Mouse (Mus musculus) kidney, postnatal 25 days (tissue): Measurements from ENCODE around the gene Mysm1.
A peak's percentile ranks its signal among the peaks of the same experiment; 100 is the strongest.

Experiments used
- DNase-seq, 2 experiments: peaks; one replicate each; pipeline ENCODE4 v3.0.0; 2021; ENCODE audit warnings: mixed read lengths in 2 of 2

The Mysm1 gene

DNA sequence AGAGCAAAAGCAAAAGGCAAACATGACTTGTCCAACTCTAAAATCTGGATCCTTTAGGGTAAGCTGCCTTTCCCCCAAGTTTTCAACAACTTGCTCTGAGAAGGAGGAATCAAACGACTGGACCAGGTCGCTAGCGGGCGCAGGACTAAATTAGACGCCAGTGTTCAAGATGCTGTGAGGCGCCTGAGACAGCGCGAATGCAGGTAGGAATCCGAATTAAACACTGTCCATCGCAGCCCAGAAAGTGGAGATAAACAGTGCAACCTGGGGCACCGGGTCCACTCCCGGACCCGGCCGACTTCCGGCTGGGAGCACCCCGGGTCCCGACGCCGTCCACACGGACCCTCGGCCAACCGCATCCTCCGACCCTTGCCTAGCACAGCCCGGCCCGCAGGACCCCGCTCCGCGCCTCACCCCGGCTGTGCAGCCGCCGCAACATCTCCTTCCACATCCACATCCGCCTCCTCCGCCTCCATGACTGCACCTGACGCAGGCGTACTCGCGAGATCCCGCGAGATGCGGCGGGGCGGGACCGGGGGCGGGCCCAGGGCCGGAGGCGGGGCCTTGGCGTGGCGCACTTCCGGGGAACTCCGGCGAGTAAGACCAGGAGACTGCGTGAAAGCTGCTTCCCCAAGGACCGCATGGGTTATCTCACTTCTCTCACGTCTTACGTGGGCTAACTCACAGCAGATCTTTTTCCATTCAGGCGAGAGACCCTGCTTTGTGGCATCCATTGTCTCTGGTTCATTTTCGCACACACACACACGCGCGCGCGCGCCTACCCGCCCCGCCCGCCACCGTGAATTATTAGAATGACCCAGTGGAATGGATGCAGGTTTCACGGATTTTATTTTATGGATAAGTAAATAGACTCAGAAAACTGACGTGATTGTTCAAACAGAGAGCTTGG lies at the start of gene Mysm1:
TSS of gene Mysm1 (minus strand) at position 511 of the 910 bp plus-strand sequence.
- DNase-seq: peak; percentile 91 to 95

DNA sequence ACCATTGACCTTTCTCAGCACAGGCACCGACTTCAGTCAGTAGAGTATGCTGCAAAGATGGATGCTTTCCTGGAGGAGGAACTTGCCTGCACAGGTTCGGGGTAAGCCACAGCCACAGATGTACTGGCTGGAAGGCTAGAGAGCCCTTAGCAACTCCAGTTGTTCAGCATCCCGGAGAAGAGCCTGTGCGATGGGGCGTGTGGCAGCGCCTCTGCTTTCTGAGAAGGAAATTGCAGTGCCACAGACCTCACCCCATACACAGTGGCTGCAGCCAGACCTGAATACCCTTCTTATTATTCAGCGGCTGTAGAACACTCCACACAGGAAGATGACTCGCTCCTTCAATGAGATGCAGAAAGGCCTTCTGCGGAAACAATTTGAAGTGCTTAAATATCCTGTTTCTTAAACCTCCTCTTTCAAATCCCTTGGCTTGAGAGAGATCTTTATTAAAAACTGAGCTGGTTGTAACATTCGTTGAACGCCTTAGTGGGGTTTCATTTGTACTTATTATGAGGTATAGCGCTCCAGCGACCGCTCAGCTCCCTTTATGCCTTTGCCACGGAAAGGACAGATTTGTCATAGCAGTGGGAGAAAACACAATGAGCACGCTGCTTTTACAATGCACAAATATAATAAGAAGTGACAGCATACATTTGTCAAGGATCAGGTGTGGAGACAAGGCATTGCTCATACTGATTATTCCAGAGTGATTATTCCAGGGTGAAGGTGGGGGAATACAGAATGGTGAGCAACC lies 47.1 kb upstream of the Mysm1 start:
- DNase-seq: no peak

DNA sequence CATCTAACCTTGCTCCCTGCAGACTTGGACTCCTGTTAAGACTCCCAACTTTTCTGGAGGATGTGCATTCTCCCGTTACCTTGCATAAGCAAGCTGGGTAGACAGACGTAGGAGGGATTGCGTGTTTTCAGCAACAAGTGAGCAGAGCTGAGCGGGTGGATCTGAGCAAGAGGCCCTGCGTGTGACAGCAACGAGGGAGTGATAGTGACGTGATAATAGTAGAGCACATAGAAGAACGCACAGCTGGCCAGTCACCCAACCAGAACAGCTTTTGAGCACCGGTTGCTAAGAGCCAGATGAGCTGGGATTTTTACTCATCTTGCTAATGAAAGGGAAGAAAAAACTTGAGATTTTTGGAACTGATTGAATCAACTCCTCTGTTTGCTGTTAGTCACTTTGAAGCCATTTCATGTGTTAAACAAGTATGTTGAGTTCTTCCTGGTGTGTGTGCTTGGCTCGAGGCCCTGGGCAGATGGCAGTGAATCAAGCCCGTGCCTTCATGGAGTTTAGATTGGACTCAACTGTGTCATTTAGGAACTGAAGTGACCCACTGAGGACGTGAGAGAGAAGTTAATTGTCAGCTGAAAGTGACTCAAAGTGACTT lies 44.6 kb upstream of the Mysm1 start:
- DNase-seq: no peak

DNA sequence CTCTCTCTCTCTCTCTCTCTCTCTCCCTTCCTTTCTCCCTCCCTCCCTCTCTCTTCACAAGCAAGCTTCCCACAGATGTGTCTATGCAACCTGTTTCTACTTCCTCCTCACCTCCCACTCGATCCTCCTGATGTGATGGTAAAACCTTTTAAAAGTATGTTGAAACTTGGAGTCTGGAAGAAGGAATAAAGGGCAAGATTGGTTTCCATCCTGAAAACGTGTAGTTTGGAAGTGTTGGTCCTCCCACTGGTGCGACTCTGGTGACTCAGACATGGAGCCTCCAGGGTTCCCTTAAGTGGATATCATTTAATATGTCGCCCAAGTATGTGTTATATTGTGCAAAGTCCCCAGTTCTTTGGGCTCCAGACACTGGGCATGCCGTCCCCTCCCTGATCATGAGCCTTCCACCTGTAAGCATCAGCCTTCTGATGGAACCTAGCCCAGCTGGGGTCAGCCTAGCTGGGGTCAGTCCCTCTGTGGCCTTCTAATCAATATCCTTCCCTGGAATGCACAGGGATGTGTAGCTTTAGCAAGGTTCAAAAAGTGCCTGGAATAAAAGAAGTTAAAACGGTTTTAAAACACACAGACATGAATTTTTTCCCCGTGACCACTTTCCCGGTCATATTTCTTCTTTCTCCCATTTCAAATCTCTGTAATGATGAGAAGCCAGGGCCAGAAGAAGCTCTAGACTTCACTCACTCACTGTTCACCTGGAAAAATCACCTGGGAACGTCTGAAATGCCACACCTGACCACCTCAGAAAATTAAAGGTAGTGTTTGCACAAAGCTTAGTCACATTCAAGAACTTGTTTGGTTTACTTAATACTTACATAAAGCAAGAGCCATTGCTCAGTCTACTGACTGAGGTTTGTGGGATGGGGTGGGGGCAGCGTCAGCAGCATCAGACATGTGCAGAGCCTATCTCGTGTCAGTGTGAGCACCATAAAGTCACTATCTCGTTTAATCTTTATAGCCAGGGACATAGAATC lies 43.0 kb upstream of the Mysm1 start:
- DNase-seq: no peak

DNA sequence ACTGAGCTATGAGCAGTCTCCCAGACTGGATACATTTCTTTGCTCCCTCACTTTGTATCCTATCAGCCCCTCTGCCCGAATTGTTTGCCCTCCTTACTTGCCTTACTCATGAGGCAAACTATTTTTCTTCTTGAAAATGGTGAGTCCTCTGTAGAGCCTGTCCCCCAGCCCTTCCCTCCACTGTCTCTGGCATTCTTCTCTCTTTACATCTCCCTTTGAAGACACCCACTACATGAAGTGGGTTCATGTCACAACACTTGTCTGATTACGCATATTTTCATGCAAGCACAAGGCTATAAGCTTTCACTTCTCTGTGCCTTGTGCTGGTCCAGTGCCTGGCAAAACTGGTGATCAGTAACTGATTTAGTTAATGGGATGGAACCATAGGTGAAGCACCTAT lies 41.3 kb upstream of the Mysm1 start:
- DNase-seq: no peak

DNA sequence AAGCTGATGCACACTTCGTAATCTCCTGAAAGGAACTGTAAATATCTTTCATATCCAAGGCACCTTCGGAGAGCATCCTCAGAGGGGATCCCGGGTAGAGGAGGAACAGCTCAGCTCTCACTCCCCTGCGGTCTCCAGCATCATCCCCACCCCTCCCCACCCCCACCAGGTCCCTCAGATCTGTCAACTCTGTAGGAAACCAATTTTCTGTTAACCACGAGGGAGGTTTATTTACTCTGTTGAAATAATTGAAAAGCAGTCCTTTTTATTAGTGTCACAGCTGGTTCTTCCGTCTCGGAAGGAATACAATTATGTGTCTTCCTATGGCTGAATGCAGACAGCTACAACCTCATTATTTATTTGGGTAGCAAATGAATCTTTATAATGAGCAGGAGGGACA lies 39.3 kb upstream of the Mysm1 start:
- DNase-seq: no peak

DNA sequence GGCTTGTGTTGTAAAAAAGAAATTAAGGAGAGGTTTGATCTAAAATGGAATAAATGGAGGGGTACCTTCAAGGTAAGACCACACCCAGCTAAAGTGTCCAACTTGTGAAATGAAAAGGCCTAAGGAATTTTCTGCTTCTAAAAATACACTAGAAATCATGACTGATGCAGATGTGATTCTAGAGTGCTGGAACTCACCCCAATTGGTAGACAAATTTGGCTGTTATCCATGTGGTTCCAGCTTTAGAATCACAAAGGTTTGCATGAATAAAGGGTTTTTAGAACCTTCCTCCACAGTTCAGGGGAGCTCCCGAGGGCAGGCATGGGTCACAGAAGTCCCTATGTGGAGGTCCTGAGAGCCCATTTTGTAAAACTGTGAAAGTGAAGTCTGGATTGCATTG lies 33.8 kb upstream of the Mysm1 start:
- DNase-seq: no peak

DNA sequence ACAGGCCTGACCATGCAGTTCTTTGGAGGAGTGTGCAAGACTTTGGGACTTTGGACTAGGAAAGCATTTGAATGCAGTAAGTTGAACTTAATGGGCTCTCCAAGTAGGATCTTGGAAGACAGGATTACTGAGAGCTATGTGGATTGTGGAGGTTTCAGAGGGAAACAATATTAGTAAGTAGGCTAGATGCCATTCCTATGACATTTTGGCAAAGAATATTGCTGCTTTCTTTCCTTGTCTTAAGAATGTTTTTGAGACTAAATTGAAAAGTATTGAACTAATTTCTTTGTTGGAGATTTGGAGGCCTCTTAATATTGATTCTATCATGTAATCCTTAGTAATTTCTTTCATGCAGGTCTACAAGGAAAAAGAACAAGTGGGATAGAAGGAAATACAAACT lies 33.4 kb upstream of the Mysm1 start:
- no peak for DNase-seq

DNA sequence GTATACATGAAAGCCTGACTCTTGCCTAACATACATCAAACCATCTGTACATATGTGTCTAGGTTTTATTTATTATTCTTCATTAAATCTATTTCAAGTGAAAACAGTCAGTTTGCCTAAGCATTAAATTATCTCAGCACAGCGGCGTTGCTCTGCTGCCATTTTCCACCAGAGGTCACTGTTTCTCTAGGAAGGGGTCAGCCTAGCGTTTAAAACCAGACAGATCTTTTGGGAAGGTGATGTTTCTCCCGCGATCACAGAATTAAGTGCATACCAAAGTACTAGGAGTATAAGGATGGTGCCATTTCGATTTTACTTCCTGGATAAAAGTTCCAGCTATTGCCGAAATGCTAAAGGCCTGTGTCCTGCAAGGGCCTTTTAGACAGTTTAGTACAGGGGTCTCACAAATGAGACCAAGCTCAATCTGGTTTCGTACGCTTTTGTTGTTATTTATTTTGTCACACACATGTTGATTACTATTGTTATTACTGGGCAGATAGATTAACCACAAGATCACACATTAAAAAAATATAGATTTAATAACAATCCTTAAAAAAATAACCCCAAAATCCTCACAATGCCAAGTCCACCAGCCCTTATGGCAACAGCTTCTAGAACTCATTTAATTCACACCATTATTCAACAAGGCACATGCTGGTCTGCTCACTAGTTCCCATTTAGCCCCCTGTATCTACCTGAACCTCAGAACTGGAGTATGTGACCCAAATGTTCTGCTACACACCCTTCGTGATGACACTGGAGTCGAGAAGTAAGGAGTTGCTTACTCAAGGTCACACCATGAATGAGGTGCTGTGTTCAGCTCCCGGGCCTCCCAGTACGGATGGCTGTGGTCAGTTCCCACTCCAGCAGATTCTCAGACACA lies 29.5 kb upstream of the Mysm1 start:
- DNase-seq: peak; percentile 52 to 80

DNA sequence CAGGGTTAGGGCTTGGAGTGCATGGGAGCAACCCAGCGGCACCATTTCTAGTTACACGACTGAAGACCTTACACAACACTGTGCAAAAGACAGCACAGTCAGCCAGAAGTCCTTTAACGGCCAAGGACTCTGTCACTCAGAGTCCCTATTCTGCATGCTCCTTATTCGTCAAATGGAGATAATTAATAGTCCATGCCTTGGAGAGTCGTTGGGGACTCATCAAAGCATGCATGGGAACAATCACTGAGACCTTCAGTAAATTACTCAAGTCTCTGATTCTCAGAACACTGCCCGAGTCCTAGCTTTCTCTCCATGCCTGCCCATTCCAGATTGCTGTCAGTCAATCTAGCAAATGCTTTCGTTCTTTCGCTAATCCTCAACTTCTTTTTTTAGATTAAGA lies 28.9 kb upstream of the Mysm1 start:
- DNase-seq: no peak

DNA sequence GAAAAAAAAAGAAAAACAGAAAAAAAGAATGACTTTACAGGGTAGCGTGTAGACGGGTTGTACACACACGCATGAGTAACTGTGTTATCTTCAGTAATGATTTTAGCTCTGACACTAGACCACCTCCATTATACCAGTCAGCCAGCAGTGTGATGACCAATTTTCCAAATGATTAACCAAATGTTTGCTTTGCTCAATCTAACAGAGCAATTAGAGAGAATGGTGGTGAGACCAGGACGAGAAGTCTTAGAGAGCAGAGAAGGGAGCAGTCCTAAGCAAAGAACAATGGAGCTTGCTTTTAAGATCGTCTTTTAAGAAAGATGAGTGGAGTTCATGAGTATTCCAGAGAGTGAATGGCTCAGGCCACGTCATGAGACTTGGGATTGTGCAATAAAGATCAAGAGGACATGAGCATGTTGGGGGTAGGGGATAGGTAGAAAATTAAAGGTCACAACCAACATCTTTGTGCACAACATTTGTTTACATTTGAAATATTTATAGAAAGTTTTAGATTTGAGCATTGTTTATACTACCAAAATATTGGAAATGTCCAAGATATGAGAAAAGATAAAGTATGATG lies 26.4 kb upstream of the Mysm1 start:
- DNase-seq: no peak

DNA sequence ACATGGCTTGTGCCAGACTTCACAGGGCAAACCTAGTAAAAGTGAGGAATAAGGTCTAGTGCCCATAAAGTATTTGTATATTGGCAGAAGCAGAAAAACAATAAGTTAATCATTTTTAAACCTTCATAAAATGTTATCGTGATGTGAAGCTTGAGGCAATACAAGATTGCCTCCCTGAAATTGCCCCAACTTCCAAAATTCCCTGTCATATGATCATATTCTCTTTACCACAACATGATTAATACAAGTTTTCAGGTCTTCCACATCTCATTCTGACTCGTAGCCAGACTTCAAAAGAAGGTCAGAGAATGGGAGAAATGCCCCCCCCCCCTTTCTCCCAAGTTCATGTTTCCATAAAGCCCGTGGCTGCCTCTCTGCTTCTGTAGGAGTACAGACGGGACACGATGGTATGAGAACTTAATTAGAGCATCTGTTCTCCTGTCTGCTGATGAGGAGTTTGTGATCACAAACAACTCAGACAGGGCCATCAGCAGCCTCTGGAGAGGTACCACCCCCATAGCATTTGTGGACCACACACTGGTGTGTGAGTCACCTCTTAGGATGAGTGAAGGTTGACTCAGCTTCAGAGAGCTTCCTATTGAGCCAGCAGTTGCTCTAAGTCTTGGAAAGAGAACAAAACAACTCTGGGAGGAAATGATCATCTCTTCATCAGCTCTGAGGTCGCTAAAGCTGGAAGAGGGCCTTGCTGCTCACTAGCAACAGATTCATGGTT lies 22.3 kb upstream of the Mysm1 start:
- DNase-seq: no peak

DNA sequence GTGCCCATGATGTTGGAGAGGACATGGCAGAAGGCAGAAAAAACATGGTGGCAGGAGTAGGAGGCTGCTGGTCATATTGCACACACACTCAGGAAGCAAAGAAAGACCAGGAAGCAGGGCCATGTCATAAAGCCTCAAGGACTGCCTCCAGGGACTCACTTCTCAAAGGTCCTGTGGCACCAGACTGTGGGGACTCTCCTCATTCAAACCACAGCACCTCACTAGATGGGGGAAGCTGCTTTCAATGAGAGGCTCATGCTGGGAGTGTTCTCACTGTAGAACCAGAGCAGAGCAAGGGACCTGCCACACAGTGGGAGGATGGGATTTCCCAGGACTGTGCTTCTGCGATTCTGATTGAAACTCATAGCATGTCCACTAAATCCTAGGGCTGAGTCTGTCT lies 21.2 kb upstream of the Mysm1 start:
- DNase-seq: no peak

DNA sequence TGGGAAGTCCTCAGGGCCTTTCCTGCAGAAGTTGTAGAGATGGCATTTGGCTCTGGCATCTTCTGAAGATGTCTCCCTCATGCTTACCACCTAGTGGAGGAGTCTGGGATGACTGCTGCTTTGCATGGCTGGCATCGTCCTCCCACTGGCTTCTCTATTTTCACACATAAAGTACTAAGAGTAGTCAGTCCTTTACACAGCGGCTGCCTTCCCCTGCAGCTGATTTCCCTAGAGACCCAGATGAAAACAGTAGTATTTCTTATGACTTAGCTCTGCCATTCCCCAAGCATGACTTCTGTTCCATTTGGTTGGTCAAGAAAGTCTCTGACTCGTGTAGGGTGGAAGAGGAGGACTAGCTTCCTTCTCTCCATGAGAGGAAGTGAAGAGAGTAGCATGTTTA lies 20.3 kb upstream of the Mysm1 start:
- peak in 1 of 2 experiments; percentile 28 for DNase-seq

DNA sequence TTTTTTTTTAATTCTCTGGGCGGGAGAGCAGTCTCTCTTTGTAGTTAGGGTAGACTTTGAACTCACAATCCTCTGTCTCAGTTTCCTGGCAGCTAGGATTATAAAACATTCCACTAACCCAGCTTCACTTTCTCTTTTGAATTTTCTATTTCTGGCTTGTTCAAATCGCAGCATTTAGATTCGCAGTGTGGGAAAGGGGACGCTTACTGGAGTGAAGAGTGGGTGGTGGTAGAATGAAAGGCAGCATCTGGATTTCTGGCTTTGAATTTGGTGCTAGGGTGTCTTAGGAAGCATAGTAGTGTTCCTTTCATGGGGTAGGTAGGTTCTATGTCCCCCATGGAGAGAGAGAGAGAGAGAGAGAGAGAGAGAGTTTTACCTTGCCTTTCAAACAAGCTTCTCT lies 17.0 kb upstream of the Mysm1 start:
- DNase-seq: no peak

DNA sequence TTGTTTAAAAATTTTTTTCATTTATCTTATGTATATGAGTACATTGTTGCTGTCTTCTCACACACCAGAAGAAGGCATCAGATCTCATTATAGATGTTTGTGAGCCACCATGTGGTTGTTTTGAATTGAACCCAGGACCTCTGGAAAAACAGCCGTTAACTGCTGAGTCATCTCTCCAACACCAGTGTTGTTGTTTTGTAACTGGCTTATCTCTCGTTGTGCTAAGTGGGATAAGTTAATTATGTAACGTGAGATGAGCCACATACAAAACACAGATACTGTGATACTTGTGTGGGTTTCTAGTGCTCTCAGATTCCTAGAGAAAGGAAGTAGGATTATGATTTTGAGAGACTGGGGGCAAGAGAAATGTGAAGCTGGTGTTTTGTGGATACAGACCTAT lies 11.3 kb upstream of the Mysm1 start:
- no peak for DNase-seq

DNA sequence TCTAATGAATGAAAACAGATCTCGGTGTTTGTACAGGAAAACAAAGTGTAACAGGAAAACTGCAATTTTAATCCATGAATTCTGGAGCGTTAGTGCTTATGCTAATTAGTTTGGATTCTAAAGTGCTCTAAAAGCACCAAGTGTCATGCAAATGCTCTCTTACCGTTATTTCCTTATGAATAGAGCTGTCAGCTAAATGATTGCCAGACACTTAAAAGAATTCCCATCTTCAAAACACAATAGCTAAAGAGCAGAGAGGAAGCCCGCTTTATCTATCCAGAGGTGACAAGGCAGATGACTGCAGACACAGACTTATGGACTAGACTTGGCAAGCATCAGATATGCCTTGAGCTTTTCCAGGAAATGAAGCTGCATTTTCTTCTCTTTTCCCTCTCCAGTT lies 8.8 kb upstream of the Mysm1 start:
- no peak for DNase-seq

DNA sequence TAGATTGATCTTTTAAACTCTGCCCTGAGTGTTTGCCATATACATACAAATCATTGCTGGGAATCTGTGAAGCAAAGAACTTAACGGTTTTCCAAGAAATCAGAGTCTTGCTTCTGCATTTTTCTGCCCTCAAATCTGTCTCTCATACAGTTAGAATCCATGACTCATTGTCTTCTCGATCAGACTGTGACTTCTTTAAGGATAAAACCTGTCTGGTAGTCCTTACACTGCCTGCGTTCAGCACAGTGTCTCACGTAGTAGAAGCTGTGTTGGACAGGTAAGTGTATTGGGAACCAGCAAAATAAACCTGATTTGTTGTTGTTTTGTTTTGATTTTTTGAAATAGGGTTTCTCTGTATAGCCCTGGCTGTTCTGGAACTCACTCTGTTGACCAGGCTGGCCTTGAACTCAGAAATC lies 608 bp upstream of the Mysm1 start:
- DNase-seq: no peak

DNA sequence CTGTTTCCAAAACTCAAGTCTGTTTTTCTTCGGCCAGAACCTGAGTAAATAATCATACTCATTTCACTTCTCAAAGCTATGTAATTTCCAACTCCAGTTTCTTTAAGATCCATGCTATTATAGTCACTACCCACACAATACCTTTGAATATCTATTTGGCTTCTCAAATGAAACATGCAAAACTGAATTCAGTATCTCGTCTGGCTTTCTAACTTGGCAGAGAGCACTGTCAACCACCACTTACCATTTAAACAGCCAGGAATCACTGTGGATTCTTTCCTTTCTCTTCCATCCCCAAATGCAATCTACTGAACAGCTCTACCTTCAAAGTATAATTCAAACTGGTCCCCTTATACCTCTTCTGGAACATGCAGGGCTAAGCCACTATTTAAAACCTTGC lies 5.6 kb downstream of the Mysm1 start:
- no peak for DNase-seq

DNA sequence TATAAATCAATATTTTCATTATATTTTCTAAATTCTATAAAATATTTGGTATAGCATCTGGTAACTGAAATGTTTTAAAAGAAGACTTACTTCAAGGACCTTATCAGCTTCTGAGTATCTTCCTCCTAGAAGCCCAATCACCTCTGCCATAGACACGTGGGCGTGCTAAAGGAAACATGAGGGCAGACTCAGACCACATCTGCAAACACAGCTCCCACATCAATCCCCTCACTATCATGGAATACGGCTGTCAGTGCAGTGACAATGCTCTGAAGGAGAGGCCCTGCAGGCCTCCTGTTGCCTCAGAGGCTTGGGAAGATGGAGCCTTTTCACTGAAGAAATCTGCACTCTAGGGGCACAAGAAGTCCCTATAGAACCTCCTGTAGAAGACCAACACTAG lies 26.1 kb downstream of the Mysm1 start:
- DNase-seq: no peak
